Mouse (Mus musculus) kidney, embryonic 14.5 days (tissue): ENCODE measurements around the gene Prdm2. TPM values are rescaled to one million over a fixed set of nuclear protein-coding genes. Genes with fewer than 3 reads are reported as not detected.

Source experiments
- ATAC-seq: fragments of 200-750 bp; cut with Nextera tagmentation; 2 replicates; pipeline ENCODE4 v1.8.0; 2017; ENCODE audit warnings: moderate number of reproducible peaks, mild to moderate bottlenecking, moderate TSS enrichment, moderate library complexity; ENCODE audit not compliant: low FRiP score, low TSS enrichment
- H3K27ac ChIP-seq: fragments of 300-500 bp; sonication (generic); 2 replicates; pipeline ENCODE4 v1.5.1; 2014; ENCODE audit warnings: low read depth, mild to moderate bottlenecking, low read length, moderate library complexity, mixed read lengths
- H3K27me3 ChIP-seq: fragments of 300-500 bp; sonication (generic); 2 replicates; pipeline ENCODE4 v1.6.1; 2014; ENCODE audit warnings: mild to moderate bottlenecking, low read length; ENCODE audit not compliant: control insufficient read depth, insufficient read depth
- H3K36me3 ChIP-seq: fragments of 300-500 bp; sonication (generic); 2 replicates; pipeline ENCODE4 v1.6.1; 2014; ENCODE audit warnings: low read length, mixed read lengths; ENCODE audit not compliant: control insufficient read depth, insufficient read depth
- H3K4me1 ChIP-seq: fragments of 300-500 bp; sonication (generic); 2 replicates; pipeline ENCODE4 v1.6.1; 2014; ENCODE audit warnings: low read length, mixed read lengths; ENCODE audit not compliant: control insufficient read depth, insufficient read depth
- H3K4me2 ChIP-seq: fragments of 300-500 bp; sonication (generic); replicated peaks from 2 replicates; pipeline ENCODE4 v1.6.1; 2014; ENCODE audit warnings: low read depth, mild to moderate bottlenecking, low read length
- H3K4me3 ChIP-seq: fragments of 300-500 bp; sonication (generic); 2 replicates; pipeline ENCODE4 v1.5.1; 2014; ENCODE audit warnings: mild to moderate bottlenecking, low read length
- H3K9ac ChIP-seq: fragments of 300-500 bp; sonication (generic); 2 replicates; pipeline ENCODE4 v1.6.1; 2014; ENCODE audit warnings: low read depth, mild to moderate bottlenecking, low read length, moderate library complexity
- H3K9me3 ChIP-seq: fragments of 300-500 bp; sonication (generic); 2 replicates; pipeline ENCODE4 v1.6.1; 2016; ENCODE audit warnings: low read length; ENCODE audit not compliant: control insufficient read depth
- WGBS: fragments of 180-500 bp; shearing (Covaris S2); extraction: QIAGEN DNeasy Blood & Tissue Kit; methylation state at CpG from one replicate; pipeline ENCODE4 v1.1.7; 2014; 5-methylcytosine and 5-hydroxymethylcytosine counted together
- polyA plus RNA-seq: library from polyadenylated mRNA; unstranded; fragments of >200 nt; fragmentation: Nextera tagmentation; extraction: Ambion mirVana; gene quantifications from 2 replicates; pipeline ENCODE4 v1.2.1, GENCODE M21; 2014

Prdm2 gene
- polyA plus RNA-seq, 1 experiment from 2014 or later, result 15.8 TPM

DNA sequence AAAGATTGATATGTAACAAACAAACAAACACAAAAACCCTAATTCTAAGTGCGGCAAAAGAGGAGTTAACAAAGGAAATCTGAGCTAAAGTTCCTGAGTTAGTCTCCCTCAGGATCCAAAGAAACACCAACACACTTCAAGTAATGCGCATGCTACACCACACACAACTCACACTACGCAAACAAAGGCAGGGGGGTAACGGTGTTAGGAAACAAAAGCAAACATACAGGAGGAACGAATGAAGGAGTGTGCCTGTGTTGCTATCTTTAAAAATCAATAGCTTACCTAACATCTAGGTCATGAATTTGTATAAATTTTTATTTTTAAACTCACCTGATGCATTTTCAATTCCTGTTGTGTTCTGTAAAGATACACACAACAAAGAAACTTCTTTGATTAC is 18.5 kb downstream of the Prdm2 start:
- no peaks in the 10 kb centered on the region for H3K36me3 ChIP-seq
- H3K9ac ChIP-seq, result no peak overlapping the region
- no peaks in the 10 kb centered on the region for H3K27me3 ChIP-seq
- H3K4me3 ChIP-seq, result no peak overlapping the region
- no peak overlapping the region for H3K4me2 ChIP-seq
- ATAC-seq, result no peak
- 75% methylated on average over 5 of the region's 5 CpGs for WGBS
- no peaks in the 10 kb centered on the region for H3K4me1 ChIP-seq
- no peaks in the 10 kb centered on the region for H3K9me3 ChIP-seq
- H3K27ac ChIP-seq, result no peak overlapping the region

DNA sequence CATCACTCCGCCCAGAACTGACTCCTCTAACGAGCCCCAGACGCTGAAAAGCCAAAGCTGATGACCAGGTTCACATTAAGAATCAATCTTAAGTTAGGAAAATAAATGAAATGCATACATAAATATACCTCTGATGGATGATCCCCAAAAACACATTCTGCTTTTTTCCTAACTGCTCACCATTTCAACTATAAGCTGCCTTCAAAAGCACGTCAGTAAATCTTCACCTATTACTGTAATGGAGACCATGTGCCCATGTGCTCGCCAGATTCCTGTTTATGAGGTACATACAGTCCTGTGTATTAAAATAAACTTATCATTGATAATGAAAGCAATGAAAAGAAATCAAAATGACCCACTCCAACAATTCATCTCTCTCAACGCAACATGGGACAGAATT is 19.6 kb downstream of the Prdm2 start:
- ATAC-seq, result no peak

DNA sequence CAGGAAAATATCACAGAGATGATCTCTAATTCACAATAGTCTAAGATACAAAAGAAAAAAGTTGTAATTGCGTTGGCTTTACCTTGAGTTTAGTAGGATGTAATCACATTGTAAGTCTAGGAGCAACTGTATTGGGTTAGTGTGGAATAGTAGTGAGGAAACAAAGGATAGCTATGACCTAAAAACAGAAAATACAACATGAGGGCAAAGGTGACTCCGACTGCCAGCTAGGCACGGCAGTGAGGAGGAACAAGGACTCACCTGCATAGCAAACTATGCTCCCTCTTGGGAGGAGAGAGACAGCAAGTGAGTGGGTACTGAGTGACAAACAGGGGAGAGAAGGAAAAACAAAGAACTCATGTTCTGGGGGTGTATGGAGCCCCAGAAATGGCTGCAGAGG is 21.0 kb downstream of the Prdm2 start:
- Histone ChIP-seq H3K9me3 (no peaks in the 10 kb centered on the region), H3K27me3 (no peaks in the 10 kb centered on the region), H3K9ac (no peak overlapping the region), H3K27ac (no peak overlapping the region), H3K4me3 (no peak overlapping the region), H3K36me3 (no peaks in the 10 kb centered on the region; the same call in 1 of the 2 replicates), H3K4me2 (no peak overlapping the region), H3K4me1 (no peaks in the 10 kb centered on the region)
- WGBS, result 55% methylated on average over 3 of the region's 3 CpGs
- no peak for ATAC-seq

More for the DNA sequence above, 19.6 kb downstream of the Prdm2 start:
- Histone ChIP-seq H3K27me3 (no peaks in the 10 kb centered on the region), H3K4me1 (no peaks in the 10 kb centered on the region), H3K36me3 (no peaks in the 10 kb centered on the region), H3K4me3 (no peak overlapping the region), H3K9me3 (no peaks in the 10 kb centered on the region), H3K9ac (no peak overlapping the region), H3K27ac (no peak overlapping the region), H3K4me2 (no peak overlapping the region)
- WGBS, result 88% methylated on average over 6 of the region's 6 CpGs

DNA sequence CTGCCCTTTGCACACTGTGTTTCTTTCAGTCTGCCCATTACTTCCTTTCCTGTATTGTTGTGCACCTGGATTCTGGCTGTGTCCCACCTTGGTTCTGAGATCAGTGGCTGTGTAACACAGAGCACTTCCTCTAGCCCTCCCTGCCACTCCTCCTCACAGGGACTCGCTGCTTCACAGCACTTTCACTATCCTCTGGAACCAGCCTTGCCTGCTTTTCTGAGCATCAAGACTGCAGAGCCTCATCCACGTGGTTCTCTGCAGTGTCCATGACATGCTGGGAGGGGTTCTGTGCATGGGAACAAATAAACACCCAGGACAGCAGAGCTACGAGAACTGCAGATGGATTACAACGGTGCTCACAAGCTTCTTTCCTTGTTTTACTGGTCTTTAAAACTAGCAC is 22.1 kb downstream of the Prdm2 start:
- Histone ChIP-seq H3K4me3 (no peak overlapping the region), H3K4me1 (no peaks in the 10 kb centered on the region), H3K36me3 (no peaks in the 10 kb centered on the region; the same call in 1 of the 2 replicates), H3K9ac (no peak overlapping the region), H3K4me2 (no peak overlapping the region), H3K27ac (no peak overlapping the region), H3K9me3 (no peaks in the 10 kb centered on the region), H3K27me3 (no peaks in the 10 kb centered on the region)
- no peak for ATAC-seq
- 46% methylated on average over 4 of the region's 4 CpGs for WGBS

DNA sequence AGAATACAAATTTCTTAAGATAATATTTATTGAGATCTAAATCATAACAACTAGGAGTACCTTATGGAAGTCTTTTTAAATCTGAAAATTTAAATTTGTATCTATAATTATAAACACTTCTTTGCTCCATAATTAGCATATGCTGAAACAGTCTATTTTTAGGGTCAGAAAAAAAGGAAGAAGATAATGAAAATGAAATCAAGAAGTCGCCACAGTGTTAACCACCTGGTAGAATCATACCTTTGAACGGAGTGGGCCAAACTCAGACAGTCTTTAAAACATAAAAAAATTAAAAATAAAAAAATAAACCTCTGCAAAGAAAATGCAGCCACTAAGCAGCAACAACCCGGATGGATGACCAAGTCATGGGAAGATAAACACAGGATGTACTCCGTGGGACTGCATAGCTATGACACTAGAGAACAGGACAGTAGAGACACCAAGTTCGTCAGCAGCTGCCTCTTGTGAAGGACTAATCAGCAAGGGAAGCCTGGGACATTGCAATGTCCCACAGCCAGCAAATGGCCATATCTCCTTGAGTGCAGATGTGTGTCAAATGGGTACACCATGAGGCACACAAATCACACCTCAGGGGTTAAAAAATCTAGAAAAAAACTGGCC is 24.1 kb downstream of the Prdm2 start:
- Histone ChIP-seq H3K4me1 (no peaks in the 10 kb centered on the region), H3K27me3 (no peaks in the 10 kb centered on the region), H3K9ac (no peak overlapping the region), H3K9me3 (no peaks in the 10 kb centered on the region), H3K36me3 (no peaks in the 10 kb centered on the region; the same call in 1 of the 2 replicates), H3K4me3 (no peak overlapping the region), H3K4me2 (no peak overlapping the region), H3K27ac (no peak overlapping the region)
- 80% methylated on average over 5 of the region's 5 CpGs for WGBS
- ATAC-seq, result no peak

DNA sequence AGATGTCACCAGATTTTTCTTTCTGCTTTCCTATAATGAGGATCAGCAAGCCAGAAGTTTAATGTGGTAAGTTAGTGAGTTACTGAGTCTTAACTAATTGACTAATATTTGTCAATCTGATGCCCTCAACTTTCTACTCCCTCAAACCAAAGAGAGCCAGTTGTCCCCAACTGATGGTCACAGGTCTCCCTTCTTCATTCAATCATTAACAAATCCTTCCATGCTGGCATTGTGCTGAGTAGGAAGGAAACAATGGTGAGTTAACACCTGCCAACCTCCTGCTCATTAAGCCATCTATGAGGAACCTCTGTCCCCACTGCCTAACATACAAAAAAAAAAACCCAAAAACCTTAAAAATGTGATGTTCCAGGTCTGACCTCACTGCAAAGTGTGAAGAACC is 26.7 kb downstream of the Prdm2 start:
- no peak for ATAC-seq
- H3K9ac ChIP-seq, result no peak overlapping the region
- no peaks in the 10 kb centered on the region; the same call in 1 of the 2 replicates for H3K36me3 ChIP-seq
- H3K4me1 ChIP-seq, result no peaks in the 10 kb centered on the region
- H3K4me2 ChIP-seq, result no peak overlapping the region
- no peaks in the 10 kb centered on the region for H3K9me3 ChIP-seq
- H3K27me3 ChIP-seq, result no peaks in the 10 kb centered on the region
- H3K4me3 ChIP-seq, result no peak overlapping the region
- no peak overlapping the region for H3K27ac ChIP-seq

DNA sequence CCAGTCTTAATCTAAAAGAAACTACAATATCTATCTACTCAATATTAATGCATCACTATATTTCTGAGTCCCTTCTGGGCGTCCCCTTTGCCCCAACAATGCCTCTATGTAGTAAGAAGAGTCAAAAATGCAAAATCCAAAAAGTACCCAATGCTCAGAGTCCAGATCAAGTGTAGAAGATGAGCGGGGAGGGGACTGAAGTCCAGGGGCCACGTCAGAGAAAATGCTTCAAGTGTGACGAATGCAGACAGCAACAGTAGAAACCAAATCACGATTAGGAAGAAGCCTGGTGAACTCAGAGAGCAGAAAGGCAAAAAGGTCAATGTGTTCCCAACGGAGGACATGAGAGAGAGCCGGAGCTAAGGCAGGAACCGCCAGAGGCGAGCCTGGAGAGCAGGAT is 27.3 kb downstream of the Prdm2 start:
- Histone ChIP-seq H3K4me2 (no peak overlapping the region), H3K4me1 (no peaks in the 10 kb centered on the region), H3K27ac (no peak overlapping the region), H3K27me3 (no peaks in the 10 kb centered on the region), H3K9ac (no peak overlapping the region), H3K4me3 (no peak overlapping the region), H3K9me3 (no peaks in the 10 kb centered on the region), H3K36me3 (peaks cover under 1% of the 10 kb centered on the region; the same call in 1 of the 2 replicates)
- WGBS, result 70% methylated on average over 9 of the region's 9 CpGs
- ATAC-seq, result no peak

DNA sequence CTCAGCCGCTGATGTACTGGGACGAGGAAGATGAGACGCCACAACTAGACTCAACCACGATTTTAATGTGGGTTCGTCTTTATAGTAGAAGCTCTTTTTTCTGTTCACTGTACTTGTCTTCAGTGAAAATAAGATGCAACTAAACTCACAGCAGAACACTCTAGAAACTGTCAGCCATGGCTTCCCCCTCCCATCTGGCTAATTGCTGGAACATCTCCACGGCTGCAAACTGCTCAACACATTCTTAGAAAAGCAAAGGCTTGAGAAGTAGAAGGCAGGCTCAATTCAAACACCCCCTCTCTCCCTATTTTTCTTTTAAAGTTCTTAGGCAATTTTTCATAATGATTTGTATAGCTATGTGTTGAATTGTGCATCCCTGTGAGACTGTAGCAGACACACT is 29.7 kb downstream of the Prdm2 start:
- ATAC-seq, result no peak
- H3K27ac ChIP-seq, result no peak overlapping the region
- H3K4me3 ChIP-seq, result no peak overlapping the region
- peaks cover 14% of the 10 kb centered on the region; the same call in 1 of the 2 replicates for H3K36me3 ChIP-seq
- WGBS, result 92% methylated on average over 6 of the region's 6 CpGs
- H3K4me2 ChIP-seq, result no peak overlapping the region
- H3K4me1 ChIP-seq, result no peaks in the 10 kb centered on the region
- no peaks in the 10 kb centered on the region for H3K9me3 ChIP-seq
- H3K27me3 ChIP-seq, result no peaks in the 10 kb centered on the region
- H3K9ac ChIP-seq, result no peak overlapping the region

DNA sequence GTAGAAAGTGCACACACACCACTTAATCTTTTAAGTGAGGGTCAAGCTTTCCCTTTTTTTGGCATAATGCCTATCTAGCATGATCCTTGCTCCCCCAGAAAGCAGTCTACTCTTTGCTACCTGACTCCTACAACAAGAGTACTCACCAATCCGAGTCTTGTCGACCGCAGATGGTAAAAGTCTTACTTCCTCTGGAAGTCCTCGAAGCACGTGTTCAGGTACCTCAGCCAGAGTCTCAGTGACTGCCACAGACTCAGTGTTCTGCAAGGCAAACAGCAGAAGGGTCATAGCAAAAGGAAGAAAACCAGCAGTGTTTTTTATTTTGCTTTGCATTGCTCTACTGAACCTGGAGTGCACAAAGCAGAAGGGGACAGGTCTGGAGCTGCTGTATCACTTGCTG is 32.1 kb downstream of the Prdm2 start:
- ATAC-seq, result no peak
- Histone ChIP-seq H3K9ac (no peak overlapping the region), H3K4me3 (no peak overlapping the region), H3K4me1 (no peaks in the 10 kb centered on the region), H3K4me2 (no peak overlapping the region), H3K27ac (no peak overlapping the region), H3K36me3 (peaks cover 14% of the 10 kb centered on the region; the same call in 1 of the 2 replicates), H3K27me3 (no peaks in the 10 kb centered on the region), H3K9me3 (no peaks in the 10 kb centered on the region)
- WGBS, result 94% methylated on average over 5 of the region's 5 CpGs
